Mouse (Mus musculus): Measurements from ENCODE around the gene Cd200r2. TPM values are rescaled to one million over a fixed set of nuclear protein-coding genes. Genes with fewer than 3 reads are reported as not detected.

The Cd200r2 gene
- 1 to 10 TPM in 1 of 2 experiments, not detected in 1; 1.1 TPM for polyA plus RNA-seq (2017; shearing (Covaris generic))

GRCm38 (mm10) chr16:44866797-44867196 lies at the start of gene Cd200r2:
Cd200r2 (plus strand) TSS chr16:44867097.

GRCm38 (mm10) chr16:44943468-44943867 lies 76.6 kb downstream of the Cd200r2 start, which contains the start of gene Cd200r3:
Cd200r3 (plus strand) TSS chr16:44943678.

Other genes with a start within 250 kb of the Cd200r2 start
- 10 to 100 TPM; 11.1 to 11.6 TPM for gene Nepro, start 142.8 kb upstream of the Cd200r2 start, polyA plus RNA-seq (2017; shearing (Covaris generic))
- gene Gtpbp8, start 120.7 kb upstream of the Cd200r2 start, polyA plus RNA-seq (2017; shearing (Covaris generic)), result 10 to 100 TPM; 30.4 to 38.3 TPM
- 10 to 100 TPM; 61.2 to 72.9 TPM for gene Cd200r1, start 101.4 kb upstream of the Cd200r2 start, polyA plus RNA-seq (2017; shearing (Covaris generic))
- 1 to 10 TPM; 5.2 to 7.5 TPM for gene Cd200r4, start 55.4 kb upstream of the Cd200r2 start, polyA plus RNA-seq (2017; shearing (Covaris generic))
- 1 to 10 TPM; 1.5 to 4.1 TPM for gene Cd200r3, start 76.6 kb downstream of the Cd200r2 start, polyA plus RNA-seq (2017; shearing (Covaris generic))
- gene Ccdc80, start 226.3 kb downstream of the Cd200r2 start, polyA plus RNA-seq (2017; shearing (Covaris generic)), result 1 to 10 TPM in 1 of 2 experiments, not detected in 1; 1.3 TPM